28 mouse cellular contexts compared by ENCODE assay signal in genomic region chr2:87534826-87535225, GRCm38 (mm10). TPM values are rescaled to one million over a fixed set of nuclear protein-coding genes. Genes with fewer than 3 reads are reported as not detected.
A peak's percentile ranks its signal among the peaks of the same experiment; 100 is the strongest.
DNase-seq lines count a peak whose midpoint lies in the region; ATAC-seq lines count a peak whose summit lies in the region.
"Had no signal": no experiment of that assay in that cellular context is flagged by ENCODE, and none has a peak within 500 bp of the region (broad histone marks: within the 10 kb centered on the region; RNA-seq: fewer than 3 reads in every experiment).

No protein-coding gene starts in this region.

- no peak for ATAC-seq in intestine, embryonic 16.5 days
- ATAC-seq: activated CD4-positive, CD25-positive, alpha-beta regulatory T cell, adult 4 months; forebrain, embryonic 14.5 days; forebrain, embryonic 16.5 days; Patski had no signal

- no peaks in the 10 kb centered on the region for H3K36me3 ChIP-seq in intestine, embryonic 16.5 days (ENCODE audit: control insufficient read depth, insufficient read depth, low read length)
- H3K36me3 ChIP-seq: embryonic facial prominence, embryonic 13.5 days; embryonic facial prominence, embryonic 15.5 days; forebrain, embryonic 10.5 days; forebrain, embryonic 12.5 days; G1E had no signal

- no peak overlapping the region for H3K4me3 ChIP-seq in intestine, embryonic 16.5 days (ENCODE audit: low read length)
- H3K4me3 ChIP-seq: embryonic facial prominence, embryonic 13.5 days; embryonic facial prominence, embryonic 15.5 days; erythroblast, embryonic 14.5 days; forebrain, embryonic 10.5 days; forebrain, embryonic 12.5 days had no signal

- no peak overlapping the region for H3K27ac ChIP-seq in intestine, embryonic 16.5 days (ENCODE audit: low read length)
- H3K27ac ChIP-seq: embryonic facial prominence, embryonic 13.5 days; embryonic facial prominence, embryonic 15.5 days; forebrain, embryonic 10.5 days; forebrain, embryonic 12.5 days had no signal

- no peaks in the 10 kb centered on the region for H3K4me1 ChIP-seq in intestine, embryonic 16.5 days (ENCODE audit: control insufficient read depth, insufficient read depth, low read length)
- H3K4me1 ChIP-seq: embryonic facial prominence, embryonic 13.5 days; embryonic facial prominence, embryonic 15.5 days; forebrain, embryonic 10.5 days; forebrain, embryonic 12.5 days had no signal

- DNase-seq in ES-CJ7 (ENCODE audit: low read depth, low spot score) (peak; percentile 86), R1 (ENCODE audit: low read depth, low spot score) (peak; percentile 85)
- DNase-seq in embryo, embryonic 10 days (ENCODE audit: low spot score) = no peak
- no peak for DNase-seq in kidney, postnatal 14 days
- DNase-seq: adrenal gland, adult 8-10 months; adrenal gland, postnatal 14 days; adrenal gland, postnatal 36 days; cerebellum, adult 11-12 months; cerebellum, adult 2 months; cerebellum, adult 9-10 months; cerebellum, postnatal 10 days; cerebellum, postnatal 25 days; embryo, embryonic 11 days had no signal

- H3K9ac ChIP-seq in intestine, embryonic 16.5 days (ENCODE audit: low read depth, low read length) = no peak overlapping the region
- H3K9ac ChIP-seq: embryonic facial prominence, embryonic 13.5 days; embryonic facial prominence, embryonic 15.5 days; forebrain, embryonic 12.5 days had no signal

- H3K27me3 ChIP-seq in intestine, embryonic 16.5 days (replicated peaks; ENCODE audit: control insufficient read depth, insufficient read depth, low read length) = no peaks in the 10 kb centered on the region
- H3K27me3 ChIP-seq: embryonic facial prominence, embryonic 13.5 days; embryonic facial prominence, embryonic 15.5 days; forebrain, embryonic 12.5 days; Patski had no signal

- no peaks in the 10 kb centered on the region for H3K9me3 ChIP-seq in intestine, embryonic 16.5 days (ENCODE audit: control insufficient read depth, low read length)
- H3K9me3 ChIP-seq: embryonic facial prominence, embryonic 13.5 days; embryonic facial prominence, embryonic 15.5 days; forebrain, embryonic 10.5 days; forebrain, embryonic 12.5 days had no signal

- H3K4me2 ChIP-seq in intestine, embryonic 16.5 days (ENCODE audit: low read depth, low read length) = no peak overlapping the region
- H3K4me2 ChIP-seq: embryonic facial prominence, embryonic 13.5 days; embryonic facial prominence, embryonic 15.5 days; forebrain, embryonic 12.5 days had no signal

- 65% methylated on average over 2 of the region's 2 CpGs for WGBS in intestine, embryonic 16.5 days

RNA-seq across cellular contexts. Expression of gene Olfr153, which starts 3.2 kb away (rescaled TPM):
- not detected in 2 replicates for polyA plus RNA-seq in intestine, embryonic 16.5 days (2015; fragmentation: Nextera tagmentation; extraction: Ambion mirVana)
- polyA plus RNA-seq: activated CD4-positive, CD25-positive, alpha-beta regulatory T cell, adult 4 months; C2C12; cortical plate, adult 2 months; embryonic facial prominence, embryonic 11.5 days; embryonic facial prominence, embryonic 13.5 days; embryonic facial prominence, embryonic 15.5 days; erythroblast, embryonic 14.5 days; forebrain, embryonic 10.5 days; forebrain, embryonic 12.5 days; forebrain, embryonic 14.5 days; forebrain, embryonic 16.5 days; frontal cortex, adult 2 months; G1E; Patski had no signal

RNA-seq across cellular contexts. Expression of gene Olfr1128, which starts 10.5 kb away (rescaled TPM):
- polyA plus RNA-seq in intestine, embryonic 16.5 days (2015; fragmentation: Nextera tagmentation; extraction: Ambion mirVana) = not detected in 2 replicates
- polyA plus RNA-seq: C2C12; cerebellum, adult 2 months; cortical plate, adult 2 months; embryonic facial prominence, embryonic 11.5 days; embryonic facial prominence, embryonic 13.5 days; embryonic facial prominence, embryonic 15.5 days; forebrain, embryonic 10.5 days; forebrain, embryonic 12.5 days; forebrain, embryonic 14.5 days; forebrain, embryonic 16.5 days; frontal cortex, adult 2 months; G1E; Patski had no signal

RNA-seq across cellular contexts. Expression of gene Pramel6, which starts 28.5 kb away (rescaled TPM):
- polyA plus RNA-seq in intestine, embryonic 16.5 days (2015; fragmentation: Nextera tagmentation; extraction: Ambion mirVana) = not detected in 2 replicates
- polyA plus RNA-seq: activated CD4-positive, CD25-positive, alpha-beta regulatory T cell, adult 4 months; C2C12; cerebellum, adult 2 months; cortical plate, adult 2 months; embryonic facial prominence, embryonic 11.5 days; embryonic facial prominence, embryonic 13.5 days; embryonic facial prominence, embryonic 15.5 days; erythroblast, embryonic 14.5 days; forebrain, embryonic 10.5 days; forebrain, embryonic 12.5 days; forebrain, embryonic 14.5 days; forebrain, embryonic 16.5 days; frontal cortex, adult 2 months; G1E; Patski had no signal

RNA-seq across cellular contexts. Expression of gene Pramel7, which starts 37.9 kb away (rescaled TPM):
- not detected in 2 replicates for polyA plus RNA-seq in intestine, embryonic 16.5 days (2015; fragmentation: Nextera tagmentation; extraction: Ambion mirVana)
- polyA plus RNA-seq: activated CD4-positive, CD25-positive, alpha-beta regulatory T cell, adult 4 months; C2C12; cerebellum, adult 2 months; cortical plate, adult 2 months; embryonic facial prominence, embryonic 11.5 days; embryonic facial prominence, embryonic 13.5 days; embryonic facial prominence, embryonic 15.5 days; erythroblast, embryonic 14.5 days; forebrain, embryonic 10.5 days; forebrain, embryonic 12.5 days; forebrain, embryonic 14.5 days; forebrain, embryonic 16.5 days; frontal cortex, adult 2 months; G1E; Patski had no signal

RNA-seq across cellular contexts. Expression of gene Olfr1129, which starts 38.9 kb away (rescaled TPM):
- not detected in 2 replicates for polyA plus RNA-seq in intestine, embryonic 16.5 days (2015; fragmentation: Nextera tagmentation; extraction: Ambion mirVana)
- polyA plus RNA-seq: activated CD4-positive, CD25-positive, alpha-beta regulatory T cell, adult 4 months; C2C12; cerebellum, adult 2 months; cortical plate, adult 2 months; embryonic facial prominence, embryonic 11.5 days; embryonic facial prominence, embryonic 13.5 days; erythroblast, embryonic 14.5 days; forebrain, embryonic 10.5 days; forebrain, embryonic 12.5 days; forebrain, embryonic 14.5 days; forebrain, embryonic 16.5 days; frontal cortex, adult 2 months; G1E; Patski had no signal

Comparison
In these comparisons a context has a peak if more than half of its experiments do, and no peak if none do; other contexts are left out.
1. DNase-seq: peak in ES-CJ7 (single experiment) and R1 (single experiment); none in embryo, embryonic 10 days (single experiment) and kidney, postnatal 14 days (single experiment).